Mouse (Mus musculus) heart, postnatal 0 days (tissue): ENCODE measurements around the gene Necab2.

Experiments used
- CTCF ChIP-seq: IDR thresholded peaks from 2 replicates; pipeline ENCODE4 v1.5.1; 2016; ENCODE audit warnings: antibody characterized with exemption, control low read depth, low read depth
- EP300 ChIP-seq: IDR thresholded peaks from 2 replicates; pipeline ENCODE4 v1.6.1; 2016; ENCODE audit warnings: antibody characterized with exemption, low read depth

DNA sequence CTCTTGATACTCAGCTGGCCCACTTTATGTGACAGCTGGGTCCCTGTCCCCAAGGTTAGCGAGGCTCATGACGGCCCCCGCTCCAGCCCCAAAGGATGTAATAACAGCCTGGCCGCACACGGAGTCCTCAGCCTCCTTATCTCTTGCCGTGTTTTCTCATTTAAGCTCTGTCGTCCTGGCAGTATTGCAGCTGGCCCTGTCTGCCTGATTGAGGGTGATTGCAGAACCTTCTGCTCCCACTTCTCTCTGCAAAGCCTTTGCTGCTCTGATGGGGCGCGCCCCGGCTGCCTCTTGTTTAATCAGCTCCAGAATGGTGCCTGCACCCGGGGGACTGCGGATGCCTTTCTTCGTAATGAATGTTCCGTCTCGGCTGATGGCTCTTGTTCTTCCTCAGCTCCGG, 13.2 kb downstream of the Necab2 start:
- no peak for TF ChIP-seq CTCF
- TF ChIP-seq EP300, result no peak
